Mouse (Mus musculus) liver, postnatal 0 days (tissue): ENCODE data around the gene Arhgef18.

Source experiments
- CTCF ChIP-seq: sonication (generic); IDR thresholded peaks from 2 replicates; pipeline ENCODE4 v1.5.1; 2016; ENCODE audit warnings: antibody characterized with exemption, low read depth
- EP300 ChIP-seq: IDR thresholded peaks from 2 replicates; pipeline ENCODE4 v1.6.1; 2016; ENCODE audit warnings: antibody characterized with exemption, low read depth, mild to moderate bottlenecking

DNA sequence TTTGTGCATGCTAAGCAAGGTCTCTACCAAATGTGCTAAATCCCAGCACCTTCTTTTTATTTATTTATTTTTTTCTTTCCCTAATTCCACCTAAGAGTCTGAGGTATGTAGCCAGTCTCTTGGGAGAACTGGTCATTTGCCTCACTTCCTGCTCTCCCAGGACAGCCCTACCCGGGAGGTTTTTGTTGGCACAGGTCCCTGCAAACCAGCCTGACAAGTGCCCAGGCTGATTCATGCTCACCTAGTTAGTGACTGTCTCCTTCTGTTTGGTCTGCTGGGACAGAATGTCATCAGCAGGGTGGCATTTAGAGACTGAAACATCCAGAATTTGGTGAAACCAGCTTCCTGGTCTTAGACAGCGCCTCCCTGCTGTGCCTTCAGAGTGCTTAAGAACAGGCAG is 37.2 kb downstream of the Arhgef18 start:
- TF ChIP-seq CTCF = no peak
- TF ChIP-seq EP300 = no peak
